Mouse (Mus musculus) liver, embryonic 14.5 days (tissue): Measurements from ENCODE around the gene Tmprss2. TPM values are rescaled to one million over a fixed set of nuclear protein-coding genes. Genes with fewer than 3 reads are reported as not detected.

ENCODE experiments used
- ATAC-seq: fragments of 200-750 bp; cut with Nextera tagmentation; 2 replicates; pipeline ENCODE4 v1.8.0; 2017; ENCODE audit warnings: moderate number of reproducible peaks, mild to moderate bottlenecking, moderate library complexity; ENCODE audit not compliant: insufficient read depth
- DNase-seq, 3 experiments: peaks; one replicate each; pipeline ENCODE4 v3.0.0-alpha.2; 2012 to 2013; ENCODE audit warnings: low read depth in 3 of 3, low spot score in 3 of 3
- H3K27ac ChIP-seq: fragments of 300-500 bp; sonication (generic); 2 replicates; pipeline ENCODE4 v1.5.1; 2014; ENCODE audit warnings: moderate library complexity, mild to moderate bottlenecking, control low read depth, inconsistent platforms
- H3K27me3 ChIP-seq: fragments of 300-500 bp; sonication (generic); 2 replicates; pipeline ENCODE4 v1.6.1; 2014; ENCODE audit warnings: mild to moderate bottlenecking, low read length, moderate library complexity; ENCODE audit not compliant: control insufficient read depth, insufficient read depth
- H3K36me3 ChIP-seq: fragments of 300-500 bp; sonication (generic); replicated peaks from 2 replicates; pipeline ENCODE4 v1.6.1; 2014; ENCODE audit warnings: low read depth; ENCODE audit not compliant: control insufficient read depth, insufficient read depth
- H3K4me1 ChIP-seq, 2 experiments: fragments of 200-500 bp in 1 of 2; fragments of 300-500 bp in 1 of 2; sonication (generic) in 1 of 2; replicated peaks; 2 replicates each; pipeline ENCODE4 v1.6.1; 2012 to 2014; ENCODE audit warnings: antibody characterized with exemption in 1 of 2, inconsistent platforms in 1 of 2, low read length in 1 of 2; ENCODE audit not compliant: control insufficient read depth in 2 of 2, insufficient read depth in 2 of 2
- H3K4me2 ChIP-seq: fragments of 300-500 bp; sonication (generic); 2 replicates; pipeline ENCODE4 v1.6.1; 2014; ENCODE audit warnings: low read depth, mild to moderate bottlenecking, control low read depth, moderate library complexity
- H3K4me3 ChIP-seq, 2 experiments: fragments of 200-500 bp in 1 of 2; fragments of 300-500 bp in 1 of 2; sonication (generic) in 1 of 2; 2 replicates each; pipeline ENCODE4 v1.5.1; 2012 to 2014; ENCODE audit warnings: low read depth in 2 of 2, low read length in 2 of 2, mild to moderate bottlenecking in 2 of 2, control low read depth in 1 of 2, inconsistent platforms in 1 of 2, moderate library complexity in 1 of 2; ENCODE audit not compliant: insufficient read depth in 1 of 2
- H3K9ac ChIP-seq: fragments of 300-500 bp; sonication (generic); replicated peaks from 2 replicates; pipeline ENCODE4 v1.6.1; 2014; ENCODE audit warnings: mild to moderate bottlenecking, control low read depth, moderate library complexity
- H3K9me3 ChIP-seq: fragments of 300-500 bp; sonication (generic); 2 replicates; pipeline ENCODE4 v1.6.1; 2016; ENCODE audit warnings: low read length, mixed read lengths; ENCODE audit not compliant: control insufficient read depth
- CTCF ChIP-seq: IDR thresholded peaks from 2 replicates; pipeline ENCODE4 v1.5.1; 2016; ENCODE audit warnings: antibody characterized with exemption, low read depth, control low read depth
- EP300 ChIP-seq: IDR thresholded peaks from 2 replicates; pipeline ENCODE4 v1.6.1; 2016; ENCODE audit warnings: antibody characterized with exemption, low read depth
- WGBS: fragments of 180-500 bp; shearing (Covaris S2); extraction: QIAGEN DNeasy Blood & Tissue Kit; methylation state at CpG from one replicate; pipeline ENCODE4 v1.1.7; 2014; ENCODE audit not compliant: insufficient replicate concordance; 5-methylcytosine and 5-hydroxymethylcytosine counted together
- polyA plus RNA-seq, 2 experiments: library from polyadenylated mRNA; depleted of rRNA in 1 of 2; stranded (reverse) in 1 of 2; unstranded in 1 of 2; fragments of >200 nt; fragmentation: Nextera tagmentation in 1 of 2; extraction: Ambion mirVana in 1 of 2; gene quantifications; 2 replicates each; pipeline versions ENCODE4 v1.2.1 to v1.2.3; 2012 to 2014

Gene Tmprss2
- polyA plus RNA-seq, 2 experiments, result 2.9 to 3.4 TPM

DNA sequence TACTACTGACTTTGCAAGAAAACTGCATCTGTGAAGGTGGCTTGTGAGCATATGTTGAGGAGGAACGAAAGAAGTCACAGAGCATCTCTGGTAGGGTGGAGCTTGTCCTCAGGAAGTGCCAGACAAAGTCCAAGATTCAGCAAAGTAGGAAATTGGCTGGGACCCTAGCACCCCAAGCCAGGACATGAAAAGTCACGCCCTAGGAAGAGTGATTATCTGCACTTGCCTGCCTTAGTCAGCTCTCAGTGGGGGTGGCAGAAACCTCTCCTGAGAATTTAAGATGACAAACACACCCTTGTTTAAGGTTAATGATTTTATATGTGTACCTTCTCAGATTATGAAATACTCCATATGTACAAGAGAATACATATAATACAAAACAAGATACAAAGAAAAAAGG is 7.3 kb upstream of the Tmprss2 start:
- ATAC-seq (no peak), DNase-seq (no peak)
- H3K9me3 ChIP-seq, result no peaks in the 10 kb centered on the region
- WGBS, result 36% methylated on average over 2 of the region's 2 CpGs
- no peak overlapping the region for H3K4me3 ChIP-seq
- no peaks in the 10 kb centered on the region for H3K36me3 ChIP-seq
- no peak overlapping the region for H3K27ac ChIP-seq
- H3K9ac ChIP-seq, result no peak overlapping the region
- H3K4me1 ChIP-seq, result no peaks in the 10 kb centered on the region
- H3K4me2 ChIP-seq, result no peak overlapping the region
- no peaks in the 10 kb centered on the region for H3K27me3 ChIP-seq
- TF ChIP-seq EP300, result no peak
- TF ChIP-seq CTCF, result no peak

DNA sequence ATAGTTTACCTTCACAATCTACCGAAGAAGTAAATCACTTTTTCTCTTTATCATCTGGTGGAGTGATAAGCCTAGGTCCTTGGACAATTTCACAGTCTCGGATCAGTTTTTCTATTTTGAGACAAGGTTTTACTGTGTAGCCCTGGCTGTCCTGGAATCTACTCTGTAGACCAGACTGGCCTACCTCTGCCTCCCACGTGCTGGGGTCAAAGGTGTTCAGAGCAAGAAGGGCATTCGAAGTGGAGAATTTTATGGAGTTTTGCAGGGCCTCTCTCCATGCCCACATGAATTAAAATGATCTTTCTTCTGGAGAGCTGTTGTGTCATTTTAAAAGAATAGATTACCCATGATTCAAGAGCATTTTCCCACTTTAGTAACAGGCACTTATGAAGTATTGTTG is 1.0 kb upstream of the Tmprss2 start:
- no peak overlapping the region for H3K9ac ChIP-seq
- no peaks in the 10 kb centered on the region for H3K36me3 ChIP-seq
- H3K9me3 ChIP-seq, result no peaks in the 10 kb centered on the region
- no peak overlapping the region for H3K4me2 ChIP-seq
- WGBS, result 44% methylated on average over 4 of the region's 4 CpGs
- TF ChIP-seq CTCF (no peak), EP300 (no peak)
- DNase-seq, result no peak
- H3K27ac ChIP-seq, result no peak overlapping the region
- ATAC-seq, result no peak
- H3K4me1 ChIP-seq, result peaks cover 0 to 5% of the 10 kb centered on the region in 2 experiments; a peak in 1 of 4 replicates
- peaks cover 20% of the 10 kb centered on the region for H3K27me3 ChIP-seq
- no peak overlapping the region for H3K4me3 ChIP-seq

DNA sequence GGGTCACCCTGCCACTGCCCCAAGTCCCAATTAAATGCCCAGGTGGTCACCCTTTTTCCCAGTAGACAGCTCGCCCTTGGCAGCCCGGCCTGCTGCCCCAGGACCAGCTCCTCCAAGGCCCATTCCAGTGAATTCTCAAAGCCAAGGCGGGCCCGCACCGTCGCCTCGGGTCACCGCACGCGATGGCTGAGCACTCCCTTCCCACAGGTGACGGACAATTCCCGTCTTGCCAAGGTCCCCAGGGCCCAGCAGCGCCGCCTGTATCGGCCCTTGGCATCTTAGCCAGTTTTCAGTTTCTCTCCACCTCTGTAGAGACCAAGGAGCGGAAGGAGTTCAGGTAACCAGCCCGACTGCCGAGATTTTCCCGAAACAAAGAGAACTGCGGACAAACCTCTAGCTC is 749 bp downstream of the Tmprss2 start:
- no peak for TF ChIP-seq CTCF
- no peak for TF ChIP-seq EP300
- no peaks in the 10 kb centered on the region for H3K9me3 ChIP-seq
- H3K9ac ChIP-seq, result no peak overlapping the region
- ATAC-seq, result no peak
- H3K4me3 ChIP-seq, result peak overlapping the region; percentile 0 to 38; a peak in 2 of 4 replicates
- peaks cover 0 to 7% of the 10 kb centered on the region in 2 experiments; a peak in 1 of 4 replicates for H3K4me1 ChIP-seq
- H3K4me2 ChIP-seq, result peak overlapping the region; percentile 53
- WGBS, result 6% methylated on average over 20 of the region's 20 CpGs
- H3K27ac ChIP-seq, result no peak overlapping the region
- DNase-seq, result no peak
- H3K36me3 ChIP-seq, result no peaks in the 10 kb centered on the region
- peaks cover 20% of the 10 kb centered on the region for H3K27me3 ChIP-seq

DNA sequence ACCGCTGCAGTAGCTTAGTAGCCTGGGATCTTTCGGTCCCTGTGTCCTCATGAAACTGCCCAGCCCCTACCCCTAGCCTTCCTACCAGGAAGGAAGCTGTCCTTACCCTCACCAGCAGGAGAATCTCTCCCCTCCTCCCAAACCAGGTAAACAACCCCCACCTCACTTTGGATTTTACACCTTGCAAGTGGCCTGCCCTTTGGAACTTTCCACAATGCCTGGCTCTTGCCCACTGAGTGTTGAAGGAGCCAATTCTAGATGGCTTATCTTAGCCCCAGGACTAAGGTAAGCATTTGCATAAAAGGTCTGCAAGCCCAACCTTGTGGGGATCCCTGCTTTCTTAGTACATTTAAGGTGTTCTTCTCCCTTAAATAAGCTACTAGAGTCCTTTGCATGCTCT is 1.3 kb downstream of the Tmprss2 start:
- Histone ChIP-seq H3K4me2 (peak overlapping the region; percentile 53; the same call in 1 of the 2 replicates), H3K9me3 (no peaks in the 10 kb centered on the region), H3K9ac (no peak overlapping the region), H3K27me3 (peaks cover 20% of the 10 kb centered on the region), H3K4me1 (peaks cover 0 to 7% of the 10 kb centered on the region in 2 experiments; a peak in 1 of 4 replicates), H3K27ac (no peak overlapping the region), H3K36me3 (no peaks in the 10 kb centered on the region), H3K4me3 (no peak overlapping the region)
- TF ChIP-seq CTCF (no peak), EP300 (no peak)
- no peak for DNase-seq
- WGBS, result 54% methylated on average over 2 of the region's 2 CpGs
- no peak for ATAC-seq

DNA sequence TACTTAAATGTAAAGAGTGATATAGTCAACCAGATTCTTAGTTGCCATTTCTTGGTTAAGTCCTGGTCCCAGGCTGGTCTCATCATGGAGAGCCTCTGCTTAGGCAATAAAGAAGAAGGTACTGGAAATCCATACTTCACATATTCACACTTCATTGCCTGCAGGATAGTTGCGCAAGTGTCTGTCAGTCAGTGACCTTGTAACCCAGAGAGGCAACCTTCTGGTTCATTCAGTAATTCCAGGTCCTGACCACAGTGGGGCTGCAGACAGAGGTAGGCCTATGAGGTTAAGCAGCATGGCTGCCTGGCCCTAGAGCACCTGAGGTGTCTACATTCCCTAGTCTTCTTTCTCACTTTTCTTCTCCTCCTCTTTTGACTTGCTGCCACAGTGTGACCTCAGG is 3.0 kb downstream of the Tmprss2 start:
- Histone ChIP-seq H3K27me3 (peaks cover 20% of the 10 kb centered on the region), H3K4me1 (peaks cover 0 to 7% of the 10 kb centered on the region in 2 experiments; a peak in 1 of 4 replicates), H3K27ac (no peak overlapping the region), H3K4me2 (no peak overlapping the region), H3K9me3 (no peaks in the 10 kb centered on the region), H3K9ac (no peak overlapping the region), H3K4me3 (no peak overlapping the region), H3K36me3 (no peaks in the 10 kb centered on the region)
- ATAC-seq (no peak), DNase-seq (no peak)
- WGBS, result 67% methylated on average over 1 of the region's 1 CpGs
- TF ChIP-seq EP300 (no peak), CTCF (no peak)
